Mouse (Mus musculus) cerebellum, adult 8-10 months (tissue): ENCODE measurements around the gene Igfbp2.

Experiments
- DNase-seq: peaks from one replicate; pipeline ENCODE4 v3.0.0; 2022

Igfbp2 gene

DNA sequence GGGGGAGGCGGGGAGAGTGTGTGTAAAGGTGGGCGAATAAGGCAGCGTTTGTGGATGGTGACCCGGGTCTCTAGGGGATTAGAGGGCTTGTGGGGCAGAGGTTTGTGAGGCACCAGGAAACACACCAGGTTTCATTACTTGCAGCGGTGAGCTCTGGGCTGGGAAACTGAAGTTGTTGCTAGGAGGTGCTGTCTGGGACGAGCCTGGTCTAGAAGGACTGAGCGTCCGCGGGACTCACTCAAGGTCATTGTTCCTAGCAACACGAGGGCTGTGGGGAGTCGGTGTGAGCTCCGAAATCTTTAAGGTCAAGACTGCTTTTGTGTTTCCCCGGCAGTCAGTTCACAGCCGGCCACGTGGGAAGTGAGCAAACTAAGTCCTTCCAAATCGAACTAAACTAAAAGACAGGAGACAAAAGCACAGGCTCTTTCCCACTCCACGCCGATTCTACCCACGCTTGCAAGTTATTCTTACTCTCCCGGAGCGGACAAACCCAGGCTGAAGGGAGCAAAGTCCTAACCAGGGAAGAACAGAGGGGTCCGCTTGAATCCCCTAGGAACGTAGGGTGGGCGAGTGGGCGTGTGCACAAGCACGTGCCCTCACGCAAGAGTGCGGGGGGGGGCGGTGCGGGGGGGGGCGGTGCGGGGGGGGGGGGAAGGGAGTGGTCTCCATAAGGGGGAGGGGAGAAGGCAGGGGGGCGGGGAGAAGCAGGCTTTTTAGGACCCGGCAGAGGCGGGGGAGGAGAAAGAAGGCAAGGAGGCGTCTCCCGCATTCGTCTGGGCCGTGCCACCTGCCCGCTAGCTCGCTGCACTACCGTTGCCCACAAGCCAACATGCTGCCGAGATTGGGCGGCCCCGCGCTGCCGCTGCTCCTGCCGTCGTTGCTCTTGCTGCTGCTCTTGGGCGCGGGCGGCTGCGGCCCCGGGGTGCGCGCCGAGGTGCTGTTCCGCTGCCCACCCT is at the start of gene Igfbp2:
Gene Igfbp2, plus strand, starts transcription at position 753 of the 956 bp plus-strand sequence.
- no peak for DNase-seq

DNA sequence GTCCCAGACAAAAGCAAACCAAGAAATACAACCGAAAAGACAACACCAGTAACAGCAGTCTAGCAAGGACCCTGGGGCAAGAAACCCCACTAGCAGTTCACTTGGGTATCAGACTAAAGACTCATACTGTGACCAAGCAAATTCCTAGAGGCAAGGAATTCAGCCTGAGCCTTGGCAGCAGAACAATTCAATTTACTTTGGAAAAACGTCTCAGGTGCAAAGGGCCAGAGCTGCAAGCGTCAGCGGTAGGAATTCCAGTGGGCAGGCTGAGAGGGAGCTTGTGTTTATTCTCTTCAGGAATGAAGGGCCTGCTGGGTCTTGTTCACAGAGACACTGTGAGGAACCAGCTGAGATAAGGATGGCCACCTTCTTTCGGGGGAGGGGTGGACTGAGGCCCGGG is 45.5 kb upstream of the Igfbp2 start:
- no peak for DNase-seq

DNA sequence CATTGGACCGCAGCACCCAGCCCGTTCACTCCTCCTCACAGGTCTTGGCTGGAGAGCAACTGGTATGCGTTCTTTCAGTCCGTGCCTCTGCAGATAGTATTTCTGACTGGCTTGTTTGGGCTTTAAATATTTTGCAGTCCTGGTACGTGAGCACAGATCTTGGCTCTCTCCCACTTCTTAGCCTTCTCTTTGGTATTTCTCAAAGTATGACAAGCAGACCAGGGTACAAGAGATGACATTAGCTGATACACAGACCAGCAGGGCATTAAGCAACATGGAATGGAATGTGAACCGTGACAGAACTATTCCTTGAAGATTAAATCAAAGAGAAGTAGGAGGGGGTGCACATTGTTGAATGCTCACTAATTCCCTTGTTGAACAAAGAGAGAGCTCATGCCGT is 43.6 kb upstream of the Igfbp2 start:
- no peak for DNase-seq

DNA sequence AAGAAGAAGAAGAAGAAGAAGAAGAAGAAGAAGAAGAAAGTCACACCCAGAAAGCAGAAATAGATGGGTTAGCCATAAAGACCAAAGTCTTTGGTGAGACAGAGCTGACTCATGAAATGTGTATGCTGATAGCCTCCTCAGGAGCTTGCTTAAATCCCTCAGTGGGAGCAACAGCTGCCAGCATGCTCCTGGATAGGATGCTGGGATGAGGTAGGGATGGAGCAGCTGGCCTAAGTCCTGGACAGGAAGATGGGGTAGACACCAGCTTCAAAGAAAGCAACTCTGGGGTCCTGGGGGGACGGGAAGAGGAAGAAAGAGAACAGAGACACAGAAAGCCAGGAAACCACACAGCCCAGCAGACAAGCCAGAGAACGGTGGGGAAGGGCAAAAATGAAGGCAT is 41.0 kb upstream of the Igfbp2 start:
- DNase-seq: no peak

DNA sequence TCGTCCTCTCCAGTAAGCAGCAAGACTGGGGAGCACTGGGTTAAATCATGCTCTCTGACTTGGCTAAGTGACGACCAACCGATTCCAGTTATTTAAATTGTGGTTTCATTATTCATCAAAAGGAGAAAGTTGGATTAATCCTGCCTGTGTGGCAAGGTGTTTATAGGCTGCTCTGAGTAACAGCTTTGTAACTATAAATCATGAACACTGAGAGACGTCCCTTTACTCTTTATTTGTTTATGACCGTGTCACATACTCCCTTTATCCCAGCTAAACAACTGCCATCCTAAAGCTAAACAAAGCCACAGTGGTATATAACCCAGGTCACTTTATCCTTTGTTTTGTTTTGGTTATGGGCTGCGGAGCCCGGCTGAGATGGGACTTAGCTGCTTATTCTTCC is 40.3 kb upstream of the Igfbp2 start:
- no peak for DNase-seq

DNA sequence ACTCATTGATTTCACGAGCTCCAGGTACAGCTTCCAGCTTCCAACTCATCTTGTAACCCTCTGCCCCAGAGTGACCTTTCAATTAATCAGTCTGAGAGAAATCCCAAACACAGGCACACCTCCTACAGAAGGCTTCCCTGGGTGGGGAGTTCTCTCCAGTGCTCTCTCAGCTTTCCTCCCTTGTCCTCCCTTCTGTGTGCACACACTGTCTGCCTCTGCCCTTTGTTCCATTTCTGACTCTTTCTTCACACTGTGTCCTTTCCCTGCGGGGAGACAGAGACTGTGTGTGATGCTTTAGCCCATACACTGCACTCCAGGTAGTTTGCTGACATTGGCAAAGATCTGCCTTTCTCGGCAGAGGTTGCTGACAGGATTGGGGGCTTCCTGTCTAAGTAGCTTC is 33.6 kb upstream of the Igfbp2 start:
- no peak for DNase-seq

DNA sequence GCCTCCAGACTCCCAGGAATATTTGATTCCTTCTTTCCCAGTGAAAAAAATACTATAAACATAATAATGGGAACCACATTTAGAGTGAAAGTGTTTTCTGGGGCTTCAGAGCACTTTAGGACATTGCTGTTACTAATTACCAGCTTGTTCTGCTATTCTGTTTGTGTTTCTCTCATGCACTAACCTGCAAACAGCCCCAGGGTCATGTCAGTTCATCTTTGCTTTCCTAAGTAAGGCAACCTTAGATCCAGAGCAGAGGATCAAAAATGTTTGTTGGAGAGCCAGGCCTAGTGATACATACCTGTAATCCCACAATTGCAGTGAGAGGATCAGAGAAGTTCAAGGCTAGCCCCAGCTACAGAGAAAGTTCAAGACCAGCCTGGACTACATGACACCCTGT is 32.6 kb upstream of the Igfbp2 start:
- no peak for DNase-seq

DNA sequence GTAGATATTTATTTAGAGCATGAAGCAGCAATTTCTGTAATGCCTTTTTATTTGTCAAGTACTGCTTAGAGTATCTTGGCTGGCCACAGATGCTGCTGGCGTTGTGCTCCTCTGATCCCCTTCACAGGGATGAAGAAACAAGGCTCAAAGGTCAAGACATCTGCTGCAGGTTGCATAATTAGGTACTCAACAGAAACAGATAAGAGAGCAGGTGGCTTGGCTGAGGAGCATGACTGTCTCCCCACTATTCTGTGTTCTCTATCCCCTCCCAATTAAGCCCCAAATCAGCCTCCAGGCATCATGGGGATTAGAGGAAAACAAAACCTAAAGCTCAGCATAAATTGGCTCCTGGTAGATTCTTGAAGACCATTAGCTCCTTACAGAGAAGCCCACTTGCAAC is 32.0 kb upstream of the Igfbp2 start:
- no peak for DNase-seq

DNA sequence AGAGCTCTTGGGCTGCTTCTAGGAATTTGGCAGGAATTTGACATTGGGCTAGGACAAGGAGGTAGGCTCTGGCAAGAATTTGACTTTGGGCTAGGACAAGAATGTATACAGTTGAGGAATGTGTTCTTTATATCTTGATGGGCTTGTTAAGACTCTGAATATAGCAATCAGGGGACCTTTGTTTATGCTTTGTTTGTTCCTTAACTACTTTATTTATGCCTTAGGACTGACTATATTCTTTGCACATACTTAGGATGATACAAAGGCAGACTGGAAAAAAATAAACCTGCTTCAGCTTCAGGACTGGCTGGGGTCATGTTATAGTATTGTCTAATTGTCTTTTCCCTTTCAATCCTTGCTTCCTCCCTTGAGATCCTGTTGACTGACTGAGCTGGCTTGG is 31.1 kb upstream of the Igfbp2 start:
- no peak for DNase-seq

DNA sequence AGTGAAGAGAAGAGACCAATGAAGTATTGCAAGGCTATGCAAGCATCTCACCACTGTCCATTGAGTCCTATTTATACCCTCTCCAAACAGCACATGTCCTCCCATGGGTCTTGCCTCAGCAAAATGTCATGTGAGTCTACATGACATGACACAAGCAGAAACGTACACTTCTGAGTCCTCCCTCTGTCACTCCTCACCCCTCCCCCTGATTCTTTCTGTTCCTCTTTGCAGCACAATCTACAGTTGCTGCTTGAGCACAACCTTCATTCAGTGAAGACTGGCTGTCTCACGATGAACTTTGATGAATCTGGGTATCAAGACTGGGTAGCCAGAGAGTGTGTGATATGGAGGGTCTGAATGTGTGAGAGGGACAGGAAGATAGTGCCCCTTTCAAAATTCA is 28.2 kb upstream of the Igfbp2 start:
- no peak for DNase-seq

DNA sequence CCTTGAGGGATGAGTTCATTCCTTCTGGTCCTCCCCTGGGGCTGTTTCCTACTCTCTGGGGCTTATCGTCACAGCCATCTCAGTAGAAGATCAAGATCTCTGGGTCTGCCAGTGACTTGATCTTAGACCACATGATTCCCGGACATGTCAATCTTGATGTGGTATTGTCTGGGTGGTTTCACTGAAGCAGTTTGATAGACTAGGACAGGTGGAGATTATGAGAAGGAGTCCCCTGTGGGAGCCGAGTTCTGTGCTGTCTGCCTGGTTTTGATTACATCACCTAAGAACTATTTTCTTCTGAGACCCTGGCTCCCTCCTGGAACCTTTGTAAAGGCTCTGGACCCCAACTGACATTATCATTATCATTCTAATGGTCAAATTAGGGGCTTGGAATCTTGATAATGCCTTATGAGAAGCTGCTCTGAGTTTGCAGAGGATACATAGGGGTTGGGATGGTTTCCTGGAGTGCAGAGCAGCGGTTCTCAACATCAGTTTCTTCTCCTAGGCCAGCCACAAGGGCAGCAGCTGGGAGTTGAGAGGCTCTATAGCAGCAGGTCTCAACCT is 27.1 kb upstream of the Igfbp2 start:
- no peak for DNase-seq

DNA sequence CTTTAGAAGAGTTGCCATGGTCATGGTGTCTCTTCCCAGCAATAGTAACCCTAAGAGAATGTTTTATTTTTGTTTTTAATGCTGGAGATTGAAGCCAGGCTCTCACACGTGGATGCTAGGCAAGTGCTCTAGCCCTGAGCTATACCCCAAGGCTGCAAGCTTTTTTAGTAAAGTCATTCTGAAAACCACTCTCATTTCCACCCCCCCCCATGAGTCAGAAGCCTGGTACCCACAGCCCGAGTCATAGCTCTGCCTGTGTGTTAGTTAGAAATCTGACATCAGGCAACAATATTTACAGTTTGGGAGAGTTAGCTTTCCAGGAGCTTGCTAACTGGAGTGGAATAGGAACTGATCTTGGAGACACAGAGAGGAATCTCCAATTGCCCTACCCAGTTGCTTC is 25.9 kb upstream of the Igfbp2 start:
- no peak for DNase-seq

DNA sequence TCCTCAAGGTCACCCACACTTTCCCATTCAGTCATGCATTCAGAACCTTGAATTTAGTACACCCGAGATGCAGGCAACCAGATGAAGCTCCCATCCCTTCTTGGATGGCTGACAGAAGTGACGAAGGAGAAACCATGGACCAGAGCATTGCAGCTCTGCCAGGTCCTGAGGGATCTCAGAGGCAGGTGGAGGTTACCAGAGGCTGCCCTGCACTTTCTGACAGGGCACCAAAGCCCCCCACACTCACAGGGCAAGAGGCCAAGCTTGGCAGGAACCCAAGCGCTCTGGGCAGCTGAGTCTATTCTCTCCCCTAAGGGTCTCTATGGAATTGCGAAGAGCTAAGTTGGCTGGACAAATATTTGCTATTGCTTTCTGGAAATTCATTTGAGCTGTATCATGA is 20.3 kb upstream of the Igfbp2 start:
- no peak for DNase-seq

DNA sequence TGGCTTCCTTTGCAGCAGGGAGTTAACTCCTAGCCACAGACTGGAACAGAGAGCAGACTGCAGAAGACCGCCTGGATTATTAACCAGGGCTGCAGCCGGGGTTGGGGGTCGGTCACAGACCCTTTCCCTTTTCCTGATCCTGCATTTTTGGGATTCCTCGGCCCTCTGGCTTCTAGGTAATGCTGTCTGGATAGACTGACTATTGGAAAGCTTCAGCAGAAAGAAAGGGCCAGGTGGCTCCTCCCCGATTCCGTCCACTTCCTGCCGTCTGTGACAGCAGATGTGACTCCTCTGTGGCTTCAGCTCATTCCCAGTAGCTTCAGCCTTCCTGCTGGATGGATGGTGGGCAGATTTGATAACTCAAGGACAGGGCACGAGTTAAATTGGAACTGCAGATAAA is 19.3 kb upstream of the Igfbp2 start:
- no peak for DNase-seq

DNA sequence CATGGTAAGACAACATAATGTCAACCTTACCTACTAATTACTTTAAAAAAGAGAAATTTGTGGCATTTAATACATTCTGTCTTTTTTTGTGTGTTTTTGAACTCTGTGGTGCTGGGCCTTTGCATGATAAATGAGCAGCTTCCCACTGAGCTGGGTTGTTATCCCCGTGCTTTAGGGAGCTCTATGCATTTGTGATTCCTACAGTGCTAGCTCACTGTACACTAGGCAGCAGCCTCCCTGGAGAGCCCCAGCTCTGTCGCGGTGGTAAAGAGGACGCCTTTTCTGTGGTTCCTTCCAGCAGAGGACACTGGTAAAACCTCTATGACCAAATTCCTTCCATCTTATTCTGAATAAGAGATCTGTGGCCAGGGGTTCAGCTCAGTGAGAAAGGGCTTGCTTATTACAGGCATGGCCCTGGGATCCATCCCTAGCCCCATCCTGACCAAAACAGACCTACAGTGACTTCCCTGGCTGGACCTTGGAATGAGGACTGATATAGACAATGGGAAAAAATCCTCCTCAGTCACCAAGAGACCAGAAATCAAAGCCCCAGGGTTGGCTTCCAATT is 18.7 kb upstream of the Igfbp2 start:
- DNase-seq: no peak

DNA sequence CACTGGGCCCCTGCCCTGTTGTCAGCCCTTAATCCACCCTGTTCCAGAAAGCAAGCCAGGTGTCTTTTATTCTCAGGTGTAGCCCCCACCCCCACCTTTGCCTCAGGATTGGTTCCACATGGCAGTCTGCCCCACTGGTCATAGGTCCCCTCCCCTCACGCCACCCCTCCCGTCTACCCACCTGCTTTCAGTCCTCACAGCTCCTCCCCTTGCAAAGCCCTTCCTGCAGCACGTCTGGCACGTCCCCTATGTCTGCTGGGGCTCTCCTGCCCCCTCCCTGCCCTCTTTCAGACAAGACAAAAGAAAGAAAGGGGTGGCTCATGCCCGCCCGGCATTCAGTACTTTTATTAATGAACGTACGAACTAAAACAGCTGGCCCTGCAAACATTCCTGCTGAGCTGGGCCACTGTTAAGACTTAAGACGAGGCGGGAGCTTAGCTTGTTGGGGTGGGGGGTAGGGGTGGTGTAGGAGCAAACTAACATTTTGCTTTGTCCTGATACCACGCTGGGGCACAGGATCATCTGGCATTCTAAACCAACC is 18.2 kb upstream of the Igfbp2 start:
- no peak for DNase-seq

DNA sequence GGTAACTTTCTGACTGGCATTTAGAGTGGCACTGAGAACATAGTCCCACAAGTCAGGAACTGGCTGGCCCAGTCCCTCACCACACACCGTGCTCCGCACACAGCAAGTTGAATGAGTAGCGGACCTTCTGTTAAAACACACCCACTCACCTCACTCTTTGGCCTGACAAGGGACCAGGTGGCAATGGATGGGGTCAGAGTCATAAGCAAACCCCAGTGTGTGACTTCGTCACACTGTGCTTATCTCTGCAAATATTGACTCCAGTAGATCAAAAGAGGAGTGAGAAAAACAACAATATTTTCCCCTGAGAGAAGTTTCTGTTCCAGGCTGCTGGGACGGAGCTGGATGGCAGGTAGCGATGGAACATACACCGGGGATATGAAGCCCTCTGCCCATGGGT is 15.0 kb upstream of the Igfbp2 start:
- no peak for DNase-seq

DNA sequence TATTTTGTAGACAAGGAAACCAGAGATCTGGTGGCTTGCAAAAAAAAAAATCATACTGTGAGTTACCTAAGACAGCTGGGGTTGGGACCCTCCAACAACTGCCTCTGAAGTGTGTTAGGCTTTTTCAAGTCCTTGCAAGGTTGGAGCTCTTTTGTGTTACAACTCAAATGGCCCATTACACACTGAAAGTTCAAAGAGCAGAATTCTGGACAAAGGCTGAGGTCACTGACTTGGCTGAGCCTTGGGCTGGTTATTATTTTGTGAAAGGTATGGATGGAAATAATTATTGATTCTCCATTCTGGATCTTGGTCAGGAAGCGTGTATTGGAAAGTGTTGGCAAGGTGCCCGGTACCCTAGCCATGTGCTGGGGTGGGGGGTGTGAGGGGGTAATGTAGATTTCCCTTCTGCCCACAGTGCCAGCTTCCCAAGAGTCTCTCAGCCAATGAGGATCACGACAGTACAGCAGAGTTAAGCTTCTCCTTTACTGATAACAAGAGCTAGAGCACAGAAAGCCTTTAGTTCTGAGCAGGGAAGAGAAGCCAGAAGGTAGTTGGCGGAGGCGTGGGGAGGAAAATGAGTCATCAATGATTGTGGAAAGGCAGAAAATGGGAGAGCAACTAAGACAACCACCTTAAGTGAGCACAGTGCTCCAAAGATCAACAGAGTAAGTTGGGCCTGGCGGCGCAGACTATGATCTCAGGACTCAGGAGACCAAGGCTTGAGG is 14.2 kb upstream of the Igfbp2 start:
- no peak for DNase-seq

DNA sequence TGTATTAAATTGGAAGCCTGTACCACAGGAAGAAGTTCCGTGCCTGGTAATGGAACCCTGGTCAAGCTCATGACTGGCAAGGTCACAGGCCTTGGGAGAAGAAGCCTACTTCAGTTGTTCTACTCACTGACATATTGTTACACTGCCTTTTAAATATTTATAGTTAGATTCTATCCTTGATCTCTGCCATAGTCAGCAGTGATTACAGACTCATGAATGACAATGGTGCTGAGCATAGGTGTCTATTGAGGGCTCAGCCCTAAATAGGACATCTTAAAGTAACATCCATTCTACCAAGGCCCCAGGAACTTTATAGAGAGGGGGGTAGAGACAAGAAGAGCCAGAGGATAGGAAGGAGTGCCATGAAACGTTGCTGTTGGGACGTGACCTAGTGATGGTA is 13.2 kb upstream of the Igfbp2 start:
- no peak for DNase-seq

DNA sequence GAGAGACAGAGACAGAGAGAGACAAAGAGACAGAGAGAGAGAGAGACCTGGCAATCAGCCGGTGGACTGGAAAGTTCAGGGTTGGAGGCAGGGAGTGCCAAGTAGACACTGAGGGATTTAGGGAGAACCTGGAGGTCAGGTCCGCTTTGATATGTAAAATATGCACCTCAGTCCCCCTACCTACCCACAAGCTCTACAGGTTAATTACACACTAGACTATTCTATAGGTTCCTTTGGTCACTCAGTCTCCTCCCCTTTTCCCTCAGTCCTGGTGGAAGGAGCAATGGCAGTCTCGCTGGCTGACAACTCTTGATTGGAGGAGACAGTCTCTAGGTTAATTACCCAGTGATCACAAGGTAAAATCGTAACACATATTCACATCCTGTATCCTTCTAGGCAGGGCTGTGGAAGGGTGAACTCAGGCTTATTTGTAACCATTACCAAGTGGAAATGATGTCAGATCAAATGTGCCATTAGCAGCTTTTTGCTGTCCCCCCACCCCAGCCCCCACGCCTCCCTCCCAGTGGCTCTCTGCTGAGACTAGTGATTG is 11.1 kb upstream of the Igfbp2 start:
- no peak for DNase-seq

DNA sequence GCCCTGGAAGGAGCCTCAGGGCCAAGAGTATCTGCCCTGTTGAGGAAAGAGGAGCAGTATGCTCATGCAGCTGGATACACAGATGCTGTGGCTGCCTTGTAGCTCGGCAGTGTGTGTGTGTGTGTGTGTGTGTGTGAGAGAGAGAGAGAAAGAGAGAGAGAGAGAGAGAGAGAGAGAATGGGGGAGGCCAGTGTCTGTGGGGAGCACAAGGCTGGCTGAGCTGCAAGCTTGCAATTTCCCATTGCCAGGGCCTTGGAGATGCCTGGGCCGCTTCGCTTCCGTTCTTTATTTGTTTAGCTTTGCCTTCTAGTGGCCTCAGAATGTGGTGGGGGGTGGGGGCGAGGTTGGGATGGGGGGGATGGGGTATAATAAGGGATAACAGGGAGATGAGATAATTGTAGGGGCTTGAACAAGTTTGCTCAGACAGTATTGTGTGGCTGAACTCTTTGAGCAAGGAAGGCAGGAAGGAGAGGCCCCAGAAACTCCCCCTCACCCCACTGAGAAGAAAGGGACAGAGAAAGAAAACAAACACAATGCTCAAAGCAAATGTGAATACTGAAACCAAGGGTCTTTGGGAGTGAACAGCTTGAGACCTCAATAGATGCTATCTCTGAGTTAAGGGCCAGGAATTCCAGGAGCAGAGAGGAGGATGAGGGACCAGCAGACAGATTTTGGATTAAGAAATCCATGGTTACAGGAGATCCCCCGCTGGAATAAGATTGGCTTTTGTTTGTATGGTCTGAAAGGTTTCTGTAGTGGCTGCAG is 10.5 kb upstream of the Igfbp2 start:
- DNase-seq: no peak

DNA sequence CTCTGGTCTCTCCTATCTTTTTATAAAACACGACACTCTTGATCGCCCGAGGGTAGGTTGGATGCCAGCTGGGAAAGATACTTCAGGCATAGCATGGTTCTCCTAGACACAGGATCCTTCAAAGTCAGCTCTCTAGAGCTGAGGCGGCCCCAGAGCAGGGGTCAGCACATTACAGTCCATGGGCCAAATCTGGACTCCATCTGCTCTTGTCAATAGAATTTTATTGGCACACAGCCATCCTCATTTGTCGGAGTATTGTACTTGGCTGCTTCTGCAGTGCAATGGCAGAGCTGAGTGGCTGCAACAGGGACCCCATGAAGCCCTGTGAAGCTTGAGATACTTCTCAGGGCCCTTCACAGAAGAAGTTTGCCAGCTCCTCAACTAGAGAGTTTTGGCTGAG is 9.1 kb upstream of the Igfbp2 start:
- DNase-seq: no peak
